Mouse (Mus musculus): ENCODE measurements around the gene Ptprf.

The Ptprf gene

DNA sequence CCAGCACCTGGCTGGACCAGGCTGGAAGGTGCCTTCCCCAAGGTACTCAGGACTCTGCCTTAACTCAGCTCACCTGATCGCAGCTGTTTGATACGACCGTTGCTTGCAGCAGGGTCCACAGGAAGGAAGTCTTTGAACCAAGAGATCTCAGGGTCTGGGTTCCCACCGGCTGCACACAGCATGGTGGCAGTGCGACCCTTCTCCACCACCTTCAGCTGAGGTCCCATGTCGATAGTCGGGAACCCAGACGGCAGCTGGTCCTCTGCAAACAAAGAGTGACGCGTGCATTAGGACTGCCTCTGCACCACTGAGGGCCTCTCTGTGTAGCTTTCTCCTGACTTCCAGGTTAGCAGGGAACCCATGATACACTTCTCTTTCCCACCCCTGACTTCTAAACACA lies 33.8 kb downstream of the Ptprf start:
- DNase-seq, result no peak

DNA sequence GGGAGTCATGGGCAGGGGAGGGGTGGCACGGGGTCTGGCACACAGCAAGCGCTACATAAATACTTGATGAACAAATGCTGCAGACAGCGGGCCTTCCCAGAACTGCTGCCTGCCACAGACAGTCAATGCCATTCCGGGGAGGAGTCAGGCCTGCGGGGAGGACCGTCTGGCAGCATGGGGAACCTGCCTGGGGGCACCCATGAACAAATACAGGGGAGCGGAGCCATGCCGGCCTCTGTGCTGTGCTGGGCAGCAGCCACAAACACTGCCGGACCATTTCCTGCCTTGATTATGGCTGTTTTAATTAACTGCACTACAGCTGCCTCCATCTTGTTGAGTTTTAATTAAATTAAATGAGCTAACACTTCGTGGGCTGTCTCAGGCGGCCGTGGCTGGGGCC lies 35.0 kb downstream of the Ptprf start:
- no peak for DNase-seq

DNA sequence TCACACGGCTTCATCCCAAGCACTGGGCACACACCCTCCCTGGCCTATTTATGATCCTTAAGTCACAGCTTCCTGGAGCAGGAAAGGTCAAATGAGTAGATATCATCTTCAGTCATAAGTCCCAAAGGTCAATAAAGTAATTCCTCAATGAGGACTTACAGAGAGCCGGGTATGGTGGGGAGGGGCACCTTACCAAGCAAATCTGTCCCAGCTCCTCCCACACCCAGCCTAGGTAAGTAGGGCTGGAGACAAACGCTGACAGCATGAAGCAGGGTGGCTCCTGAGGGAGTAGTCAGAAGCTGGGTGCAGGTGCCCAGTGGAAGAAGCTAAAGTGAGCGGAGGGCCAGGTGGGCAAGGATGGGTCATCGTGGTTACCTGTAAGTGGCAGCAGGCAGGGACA lies 36.3 kb downstream of the Ptprf start:
- DNase-seq, result no peak

DNA sequence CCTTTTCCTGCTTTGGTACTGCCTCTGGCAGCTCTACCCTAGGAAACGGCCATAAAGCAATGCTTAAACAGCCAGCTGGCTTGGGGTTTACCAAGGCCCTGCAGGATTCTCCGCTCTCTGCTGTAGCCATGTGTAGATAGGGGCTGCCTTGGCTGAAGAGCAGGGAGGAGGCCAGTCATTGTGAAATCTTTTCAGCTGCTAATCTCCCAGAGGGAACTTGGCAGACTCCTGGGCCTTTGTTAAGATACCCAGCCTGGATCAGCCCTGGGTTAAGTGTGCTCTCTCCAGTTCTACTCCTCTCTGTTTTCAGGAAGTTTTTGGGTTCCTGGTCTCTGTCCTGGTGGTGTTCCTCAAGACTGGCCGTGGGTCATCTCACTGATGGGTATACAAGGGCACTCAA lies 43.9 kb downstream of the Ptprf start:
- no peak for DNase-seq

DNA sequence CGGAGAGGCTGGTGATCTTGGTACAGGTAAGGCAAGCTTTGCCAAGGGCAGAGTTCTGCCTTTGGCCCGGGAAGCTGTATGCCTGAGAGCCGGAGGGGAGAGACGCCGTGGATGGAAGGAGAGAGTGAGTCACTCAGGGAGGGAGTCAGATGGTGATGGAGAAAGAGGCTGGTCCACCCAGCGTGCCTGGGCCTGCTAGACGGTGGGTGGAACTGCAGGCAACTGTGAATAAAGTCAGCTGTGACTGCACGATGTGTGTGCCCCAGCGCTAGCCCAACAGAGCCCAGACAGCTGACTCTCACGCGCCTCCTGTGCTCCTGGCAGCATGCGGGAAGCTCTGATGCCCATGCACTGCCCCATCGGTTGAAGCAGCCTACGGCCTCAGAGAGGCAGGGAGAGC lies 45.4 kb downstream of the Ptprf start:
- DNase-seq, result no peak

DNA sequence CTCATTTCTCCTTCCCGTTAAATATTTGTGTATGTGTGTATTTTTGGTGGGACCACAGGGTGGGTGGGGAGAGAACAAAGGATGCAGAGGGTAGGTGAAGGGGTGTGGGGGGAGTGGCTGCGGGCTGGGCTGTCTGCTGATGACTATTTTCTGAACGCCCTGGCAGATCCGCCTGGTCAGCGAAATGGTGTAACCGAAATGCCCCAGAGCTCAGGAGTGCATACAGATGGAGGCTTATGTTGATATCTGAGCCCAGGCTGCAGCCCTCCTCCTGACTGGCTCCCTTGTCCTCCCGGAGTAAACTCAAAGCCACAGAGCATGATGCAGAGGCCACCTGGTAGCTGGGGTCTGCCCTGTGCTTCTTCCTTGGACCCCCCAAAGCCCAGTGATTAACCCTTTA lies 47.4 kb downstream of the Ptprf start:
- DNase-seq, result peak; percentile 29

DNA sequence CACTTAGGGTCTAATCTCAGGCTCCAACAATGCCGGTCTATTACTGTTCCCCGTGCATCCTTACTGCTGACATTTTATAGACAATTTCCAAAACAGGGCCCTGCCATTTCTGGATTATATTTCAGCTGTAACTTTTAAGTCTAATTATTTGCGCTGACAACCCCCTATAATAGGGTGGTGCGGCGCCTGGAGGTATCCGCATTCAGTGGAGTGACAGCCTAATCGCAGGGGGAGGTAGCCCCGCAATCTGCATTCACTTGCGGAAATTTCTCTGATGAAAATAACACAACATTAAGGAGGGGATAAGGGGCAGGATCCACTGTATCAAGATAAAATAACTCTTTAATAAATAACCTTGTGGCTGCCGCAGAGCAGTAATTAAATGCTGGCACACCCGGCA lies 47.9 kb downstream of the Ptprf start:
- no peak for DNase-seq

DNA sequence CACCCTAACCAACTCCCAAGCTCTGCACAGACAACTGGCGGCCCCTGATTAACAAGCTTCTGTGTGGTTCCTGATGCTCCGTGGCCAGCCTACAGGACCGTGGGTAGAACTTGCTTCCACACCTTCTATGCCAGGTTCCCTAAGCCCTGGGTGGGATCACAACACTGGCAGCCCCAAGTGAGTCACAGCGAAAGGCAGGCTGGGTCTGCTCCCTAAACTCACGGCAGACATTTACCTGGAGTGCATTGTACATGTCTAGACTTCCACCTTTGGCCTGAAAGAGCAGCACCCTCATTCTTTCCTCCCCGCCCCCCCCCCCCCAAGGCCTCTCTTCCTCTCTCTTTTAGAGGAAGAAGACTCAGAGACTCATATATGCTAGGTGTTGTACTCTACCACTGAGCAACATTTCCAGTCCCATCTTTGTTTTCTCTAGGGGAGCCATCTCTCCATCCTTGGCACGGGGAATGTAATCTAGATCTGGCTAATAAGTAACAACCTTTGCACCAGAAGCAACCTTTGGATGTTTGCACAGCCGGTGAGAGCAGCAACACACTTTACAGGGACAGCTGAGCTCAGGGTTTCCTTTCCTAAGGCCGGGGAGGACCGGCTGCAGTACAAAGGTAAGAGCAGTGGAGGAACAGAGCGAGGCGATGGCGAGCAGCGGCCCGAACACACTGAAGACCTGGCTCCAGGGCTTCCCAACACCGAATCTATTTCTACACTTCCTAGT lies 51.1 kb downstream of the Ptprf start:
- DNase-seq, result peak; percentile 71

DNA sequence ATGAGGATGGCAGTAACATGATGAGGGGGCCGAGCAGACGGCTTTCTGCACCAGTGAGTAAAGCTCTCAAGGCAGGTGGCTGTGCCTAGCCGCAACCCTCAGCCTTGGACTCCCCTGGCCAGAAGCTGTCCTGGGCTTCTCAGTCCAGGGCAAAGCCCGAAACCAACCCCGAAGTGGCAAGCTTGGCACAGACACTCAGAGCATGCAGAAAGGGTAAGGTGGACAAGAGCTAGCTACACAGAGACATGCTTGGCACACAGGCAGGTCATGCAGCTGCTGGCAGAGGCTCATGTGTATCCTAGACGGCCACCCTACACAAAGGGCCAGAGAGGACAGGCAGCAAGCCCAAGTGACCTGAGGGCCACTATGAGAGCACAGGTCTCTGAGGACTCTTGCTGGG lies 52.5 kb downstream of the Ptprf start:
- peak; percentile 41 for DNase-seq

DNA sequence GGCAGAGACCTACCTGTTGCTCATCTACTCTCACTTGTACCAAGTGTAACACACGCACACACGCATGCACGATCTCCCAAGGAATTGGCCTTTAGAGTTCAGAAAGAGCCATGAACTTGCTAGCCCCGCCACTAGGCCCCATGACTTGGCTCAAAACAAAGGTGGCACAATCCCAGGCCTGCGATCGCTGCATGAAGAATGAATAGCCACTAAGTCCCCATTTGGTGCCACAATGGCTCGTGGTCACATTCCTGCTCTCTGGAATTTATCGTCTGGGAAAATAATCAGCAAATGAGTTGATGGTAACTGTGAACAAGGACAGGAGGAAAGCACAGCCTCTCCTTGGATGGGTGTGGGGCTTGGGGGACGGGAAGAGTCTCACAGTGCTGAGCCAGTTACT lies 54.3 kb downstream of the Ptprf start:
- DNase-seq, result peak; percentile 29

DNA sequence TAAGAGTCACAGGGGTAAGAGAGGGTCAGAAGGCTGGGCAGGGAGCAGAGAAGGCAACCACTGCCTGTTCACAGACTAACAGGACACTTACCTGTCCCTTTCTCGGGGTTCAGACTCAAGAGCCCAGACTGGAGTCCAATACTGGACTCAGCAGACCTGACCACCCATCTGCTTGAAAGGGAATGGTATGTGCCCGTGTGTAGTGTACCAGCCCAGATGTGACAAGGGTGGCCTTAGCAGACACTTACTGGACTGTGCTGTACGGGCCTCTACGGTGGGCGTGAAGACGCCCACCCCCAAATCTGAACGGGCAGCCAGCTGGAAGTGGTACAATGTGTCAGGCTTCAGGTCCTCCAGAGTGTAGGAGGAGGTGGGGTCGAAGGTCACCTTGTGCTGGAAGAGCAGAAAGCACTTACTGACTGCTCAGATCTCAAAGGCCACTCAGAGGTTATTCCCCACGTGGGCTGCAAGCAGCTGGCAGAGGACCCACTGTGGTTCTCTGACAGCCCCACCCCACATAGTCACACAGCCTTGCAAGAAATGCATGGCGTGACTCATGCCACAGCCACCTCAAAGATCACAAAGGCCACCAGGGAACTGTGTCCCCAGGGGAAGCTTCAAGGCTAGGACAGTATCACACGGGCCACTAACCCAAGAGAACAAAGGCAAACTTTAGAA lies 56.4 kb downstream of the Ptprf start:
- DNase-seq, result peak; percentile 72

DNA sequence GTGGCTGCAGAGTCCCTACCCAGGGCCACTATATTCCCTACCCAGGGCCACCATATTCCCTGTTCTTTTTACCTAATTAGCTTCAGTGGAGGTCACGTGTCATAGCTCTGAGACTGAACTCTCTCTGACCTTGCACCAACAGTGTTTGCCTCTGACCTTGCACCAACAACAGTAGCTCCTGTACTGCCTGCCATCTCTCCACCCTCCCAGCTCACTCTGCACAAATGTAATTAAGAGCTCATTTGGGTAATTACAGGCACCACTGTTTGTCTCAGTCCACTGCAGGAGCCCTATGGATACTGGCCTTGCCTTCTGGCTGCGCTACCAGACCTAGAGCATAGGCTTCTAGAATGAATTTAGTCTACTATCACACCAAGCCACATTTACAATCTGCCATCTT lies 57.3 kb downstream of the Ptprf start:
- DNase-seq, result no peak

DNA sequence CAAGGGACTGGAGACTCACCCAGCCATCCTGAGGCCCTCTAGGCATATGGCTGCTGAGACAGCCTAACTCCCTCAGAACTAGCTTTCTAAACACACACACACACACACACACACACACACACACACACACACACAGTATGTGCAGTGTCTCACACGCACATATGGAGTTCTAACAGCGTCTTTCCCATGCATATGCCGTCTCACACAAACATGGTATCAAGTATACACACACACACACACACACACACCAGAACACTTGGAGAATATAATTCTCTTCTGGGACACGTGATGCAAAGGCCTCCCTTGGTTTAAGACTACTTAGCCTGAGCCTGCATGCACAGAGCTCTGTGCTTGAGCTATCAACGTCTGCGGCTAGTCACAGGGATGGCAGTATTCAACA lies 59.3 kb downstream of the Ptprf start:
- no peak for DNase-seq

DNA sequence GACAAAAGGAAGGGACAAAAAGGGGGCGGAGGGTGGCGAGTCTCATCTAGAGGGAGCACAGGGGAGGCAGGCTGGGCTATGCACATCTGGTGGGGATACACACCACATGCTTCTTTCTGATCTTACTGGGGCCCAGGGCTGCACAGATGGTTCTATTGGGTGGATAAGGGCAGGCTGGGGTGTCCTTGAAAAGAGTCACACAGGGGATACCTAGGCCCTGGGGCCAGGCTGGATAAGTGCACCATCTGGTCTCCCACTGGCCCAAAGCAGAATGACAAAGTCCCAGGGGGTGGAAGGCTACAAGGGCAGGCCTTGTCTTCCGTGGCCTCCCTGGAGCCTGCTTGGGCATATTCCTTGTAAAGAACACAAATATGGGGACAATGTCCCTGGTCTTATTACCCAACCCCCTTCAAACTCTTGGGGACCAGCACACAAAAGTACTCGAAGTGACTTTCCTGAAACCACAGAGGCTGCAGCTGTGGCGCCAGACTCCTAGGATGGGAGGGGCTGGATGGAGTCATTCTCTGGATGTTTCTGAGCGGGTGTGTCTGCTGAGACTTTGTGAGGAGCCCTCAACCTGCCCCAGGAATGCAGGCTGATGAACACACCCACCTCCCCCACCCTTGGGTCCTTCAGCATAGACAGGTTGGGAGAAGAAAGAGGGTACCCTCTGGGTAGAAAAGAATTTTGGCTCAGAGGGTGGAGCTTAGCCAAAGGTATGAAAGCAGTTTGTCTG lies 62.0 kb downstream of the Ptprf start:
- DNase-seq, result no peak

DNA sequence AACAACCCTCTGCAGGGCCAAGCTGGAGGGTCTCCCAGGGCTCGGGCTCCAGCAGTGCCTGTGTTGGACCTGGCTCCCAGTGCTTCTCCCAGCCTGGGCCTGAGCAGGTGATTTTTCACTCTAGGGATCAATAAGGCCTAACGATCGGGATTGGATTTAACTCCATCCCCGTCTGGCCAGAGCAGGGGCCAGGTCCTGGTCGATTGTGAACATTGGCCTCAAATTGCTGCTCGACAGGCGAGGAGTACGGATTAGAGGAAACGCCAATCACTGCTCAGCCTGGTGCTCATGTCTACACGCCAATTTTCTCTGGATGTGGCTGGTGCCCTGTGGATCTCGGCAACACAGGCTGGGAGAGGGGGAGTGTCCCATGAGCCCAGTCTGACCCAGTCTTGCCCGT lies 63.8 kb downstream of the Ptprf start:
- DNase-seq, result no peak

DNA sequence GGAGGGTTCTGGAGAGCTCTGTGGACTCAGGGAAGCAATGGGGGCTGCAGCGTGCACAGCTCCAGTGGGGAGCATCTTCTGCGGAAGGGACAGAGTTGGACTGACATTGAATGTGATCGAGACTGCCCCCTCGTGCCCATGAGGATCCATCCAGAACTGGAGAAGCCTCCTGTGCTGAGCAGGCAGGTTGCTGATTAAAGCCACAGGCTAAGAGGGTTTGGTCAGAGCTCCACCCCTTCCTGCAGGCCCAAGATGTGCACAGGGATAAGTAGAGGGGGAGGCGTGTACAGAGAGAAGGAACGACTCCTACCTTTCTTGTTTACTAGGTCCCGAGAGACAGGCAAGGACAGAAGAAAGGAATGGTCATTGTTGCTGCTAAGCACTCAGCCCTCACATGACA lies 69.9 kb downstream of the Ptprf start:
- peak; percentile 49 for DNase-seq

DNA sequence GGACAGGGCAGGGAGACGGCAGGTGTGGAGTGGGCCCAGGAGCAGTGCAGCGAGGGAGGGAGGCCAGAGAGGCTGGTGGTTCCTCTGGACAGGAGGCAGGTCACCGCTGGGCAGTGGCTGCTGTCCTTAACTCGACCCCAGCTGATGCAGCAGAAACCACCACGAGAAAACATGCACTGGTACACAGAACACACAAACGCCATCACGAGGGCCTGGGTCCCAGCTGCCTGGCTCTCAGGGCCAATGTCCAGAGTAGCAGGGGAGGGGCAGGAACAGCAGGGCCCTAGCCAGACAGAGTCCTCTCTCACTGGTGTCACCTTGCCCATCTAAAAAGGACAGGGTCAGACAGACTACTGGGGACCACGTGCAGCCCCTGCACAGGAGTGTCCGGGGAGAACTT lies 70.4 kb downstream of the Ptprf start:
- DNase-seq, result peak; percentile 30

DNA sequence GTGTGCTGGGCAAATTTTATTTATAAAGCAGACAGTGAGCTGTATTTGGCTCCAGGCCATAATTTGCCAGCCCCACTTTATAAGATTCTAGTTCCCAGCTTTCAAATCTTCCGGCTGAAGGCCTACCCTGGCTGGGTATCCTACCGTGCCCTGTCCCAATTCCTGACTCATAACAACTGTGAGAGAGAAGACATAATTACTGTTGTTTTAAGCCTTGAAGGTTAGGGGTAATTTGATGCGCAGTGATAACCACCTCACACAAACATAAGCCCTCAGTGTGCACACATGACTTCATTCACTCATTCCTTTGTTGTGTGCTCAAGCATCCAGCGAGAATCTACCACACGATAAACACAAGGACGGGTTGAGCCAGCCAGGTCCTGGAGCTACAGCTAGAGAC lies 71.7 kb downstream of the Ptprf start:
- no peak for DNase-seq

DNA sequence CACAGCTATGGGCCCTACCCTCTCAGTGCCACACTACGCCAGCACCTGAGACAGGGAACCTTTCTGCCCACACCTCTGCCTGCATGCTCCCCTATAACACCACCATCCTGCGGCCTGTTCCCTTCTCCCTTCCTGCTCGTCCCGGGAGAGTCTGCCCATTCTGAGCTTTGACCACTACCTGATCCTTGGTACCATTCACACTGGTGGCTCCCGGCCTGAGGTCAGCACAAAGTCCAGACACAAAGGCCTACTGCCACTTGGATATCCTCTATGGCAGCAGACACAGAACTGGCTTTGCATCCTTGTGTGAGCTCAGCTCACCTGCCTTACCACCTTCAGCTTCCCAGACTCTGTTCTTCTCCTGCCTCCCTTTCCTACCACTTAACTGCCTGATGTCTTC lies 72.7 kb downstream of the Ptprf start:
- DNase-seq, result peak; percentile 62

DNA sequence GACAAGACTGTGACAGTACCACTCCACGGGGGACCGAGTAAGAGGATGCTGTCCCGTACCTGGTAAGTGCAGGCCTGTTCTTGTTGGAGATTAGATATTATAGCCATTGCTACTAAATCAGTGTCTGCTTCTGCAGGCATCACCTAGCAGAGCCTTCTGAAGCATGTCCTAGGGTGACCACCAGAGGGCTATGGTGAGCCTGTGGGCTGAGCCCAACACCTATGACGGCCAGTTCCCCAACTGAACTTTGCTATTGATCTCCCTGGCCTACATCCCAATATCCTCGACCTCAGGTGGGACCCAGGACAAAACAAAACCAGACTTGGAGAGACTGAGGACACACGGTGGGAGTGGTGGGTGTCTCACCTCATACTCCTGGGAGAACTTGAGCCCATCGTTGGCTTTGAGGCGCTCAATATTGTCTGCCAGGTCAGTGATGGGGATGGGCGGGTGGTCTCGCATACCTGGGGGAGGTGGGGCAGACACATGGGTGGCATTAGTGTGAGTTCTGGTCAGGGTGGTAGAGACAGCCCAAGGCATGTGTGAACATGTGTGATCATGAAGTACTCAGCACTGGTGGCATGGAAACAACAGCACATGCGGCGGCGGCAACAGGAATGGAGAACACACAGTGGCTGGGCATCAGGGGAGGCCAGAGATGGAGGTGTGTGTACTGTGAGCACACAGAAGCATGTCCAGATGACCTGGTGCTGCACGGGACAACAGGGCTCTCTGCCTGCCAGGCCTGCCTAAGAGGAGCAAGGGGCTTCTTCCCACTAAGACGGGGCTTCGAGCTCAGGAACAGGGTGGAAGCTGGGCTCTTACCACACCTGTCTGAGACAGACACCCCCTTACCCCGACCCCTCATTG lies 74.2 kb downstream of the Ptprf start:
- peak; percentile 76 for DNase-seq

DNA sequence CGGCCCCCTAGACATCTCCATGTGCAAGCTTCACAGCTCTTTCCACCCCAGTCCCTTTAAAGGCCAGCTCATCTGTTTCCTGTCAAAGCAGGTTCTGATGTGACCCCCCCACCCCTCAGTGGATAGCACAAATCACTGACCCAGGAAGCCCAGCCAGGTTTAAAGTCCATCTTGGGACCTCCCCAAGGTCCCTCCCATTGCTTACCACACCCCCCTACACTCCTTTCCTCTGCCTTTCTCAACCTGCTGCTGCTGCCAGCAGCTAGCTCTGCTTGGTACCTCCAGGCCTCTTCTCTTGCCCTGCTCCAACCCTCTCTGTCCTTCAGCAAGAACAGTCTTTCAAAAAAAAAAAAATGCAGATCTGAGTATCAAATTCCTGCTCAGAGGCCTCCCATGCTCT lies 76.3 kb downstream of the Ptprf start:
- DNase-seq, result no peak

DNA sequence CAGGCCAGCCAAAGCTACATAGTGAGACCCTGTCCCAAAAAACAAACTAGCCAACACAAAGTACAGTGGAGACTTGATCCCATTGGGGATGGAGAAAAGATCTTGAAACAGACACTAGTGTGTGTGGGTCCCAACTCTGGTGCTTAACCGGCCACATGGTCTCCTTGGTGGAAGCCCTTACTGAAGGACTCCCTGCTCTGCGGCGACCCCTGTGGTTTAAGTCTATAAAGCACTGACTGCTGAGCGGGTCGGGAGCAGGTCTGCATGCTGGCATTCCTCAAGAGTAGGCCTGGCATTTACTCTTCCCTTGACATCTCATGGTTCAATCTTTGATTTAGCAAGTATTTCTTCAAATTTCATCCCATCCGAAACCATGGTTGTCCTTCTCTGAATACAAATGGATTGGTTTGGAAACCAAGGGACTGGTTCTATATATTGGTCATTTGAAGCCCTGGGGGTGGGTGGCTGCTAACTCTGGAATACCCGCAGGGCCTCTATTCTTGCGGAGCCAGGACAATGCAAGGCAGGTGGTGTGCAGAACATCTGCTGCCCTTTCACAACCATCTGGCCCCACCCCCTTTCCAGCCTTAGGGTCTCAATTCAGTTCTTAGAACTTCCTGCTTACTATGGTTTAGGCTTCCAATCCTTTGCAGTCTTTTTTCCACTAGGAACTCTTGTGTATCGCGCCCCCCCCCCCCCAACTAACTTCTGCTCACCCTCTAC lies 84.1 kb downstream of the Ptprf start:
- DNase-seq, result no peak

DNA sequence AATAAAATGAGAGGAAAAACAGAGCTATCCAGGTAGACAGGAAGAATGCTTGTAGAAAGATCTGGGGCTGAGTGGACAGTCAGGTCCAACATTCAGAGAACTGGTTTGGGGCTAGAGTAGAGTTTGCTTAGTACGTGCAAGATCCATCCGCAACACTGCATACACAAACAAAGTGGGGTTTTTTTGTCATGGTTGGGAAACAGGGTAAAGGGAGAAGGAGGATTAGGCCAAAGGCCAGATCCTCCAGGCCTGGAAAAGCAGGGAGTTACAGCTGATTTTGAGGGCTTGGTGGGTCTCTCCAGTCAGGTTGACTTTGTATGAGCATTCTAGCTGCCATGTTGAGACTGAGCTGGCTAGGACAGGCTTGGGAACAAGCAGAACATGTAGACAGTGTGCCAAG lies 85.3 kb downstream of the Ptprf start:
- DNase-seq, result no peak

Measured in kidney, adult 18-20 months (tissue).